In genomic region chr16:32330876-32331670, GRCm38 (mm10) we compare ENCODE assay signal across 10 mouse cellular contexts. TPM values are rescaled to one million over a fixed set of nuclear protein-coding genes. Genes with fewer than 3 reads are reported as not detected.
A peak's percentile ranks its signal among the peaks of the same experiment; 100 is the strongest.
DNase-seq lines count a peak whose midpoint lies in the region; ATAC-seq and TF ChIP-seq lines count a peak whose summit lies in the region.
"Had no signal": no experiment of that assay in that cellular context is flagged by ENCODE, and none has a peak within 500 bp of the region (broad histone marks: within the 10 kb centered on the region; RNA-seq: fewer than 3 reads in every experiment).

No protein-coding gene starts in this region.

- 47% methylated on average over 9 of the region's 9 CpGs for WGBS in forebrain, postnatal 0 days
- 48% methylated on average over 9 of the region's 9 CpGs for WGBS in liver, embryonic 15.5 days (ENCODE audit: insufficient replicate concordance)

- ATAC-seq in forebrain, postnatal 0 days: no peak
- ATAC-seq in liver, embryonic 15.5 days (ENCODE audit: insufficient read depth): no peak

- H3K27ac ChIP-seq in forebrain, postnatal 0 days (ENCODE audit: low read depth, low read length): no peak overlapping the region
- peak overlapping the region; percentile 95 for H3K27ac ChIP-seq in liver, embryonic 15.5 days (replicated peaks)

- peak overlapping the region; percentile 63 for H3K4me2 ChIP-seq in forebrain, postnatal 0 days (ENCODE audit: low read depth)
- peak overlapping the region; percentile 74 for H3K4me2 ChIP-seq in liver, embryonic 15.5 days

- H3K36me3 ChIP-seq in E14TG2a.4 (ENCODE audit: insufficient read depth, low read length): no peaks in the 10 kb centered on the region
- H3K36me3 ChIP-seq in forebrain, postnatal 0 days (ENCODE audit: insufficient read depth): no peaks in the 10 kb centered on the region
- no peaks in the 10 kb centered on the region for H3K36me3 ChIP-seq in liver, embryonic 15.5 days (replicated peaks)

- peak overlapping the region; percentile 97 for H3K4me3 ChIP-seq in E14TG2a.4 (replicated peaks; ENCODE audit: low read length)
- peak overlapping the region; percentile 90; the same call in 1 of the 2 replicates for H3K4me3 ChIP-seq in forebrain, postnatal 0 days (ENCODE audit: low read depth, low read length)
- peak overlapping the region; percentile 93 for H3K4me3 ChIP-seq in liver, embryonic 15.5 days (replicated peaks)

- no peaks in the 10 kb centered on the region for H3K9me3 ChIP-seq in E14TG2a.4 (ENCODE audit: low read length)
- H3K9me3 ChIP-seq in forebrain, postnatal 0 days (ENCODE audit: low read length): no peaks in the 10 kb centered on the region
- no peaks in the 10 kb centered on the region for H3K9me3 ChIP-seq in liver, embryonic 15.5 days (replicated peaks)

- intact Hi-C loops in left cerebral cortex, postnatal 10 days (cut with DNase I): no loop called here

- H3K9ac ChIP-seq in forebrain, postnatal 0 days: 0 out of 2 replicates have a peak overlapping the region, but pooled peaks have one; percentile 1
- H3K9ac ChIP-seq in liver, embryonic 15.5 days: peak overlapping the region; percentile 95

- no peak for TF ChIP-seq CTCF in E14TG2a.4 (conservative IDR thresholded peaks at IDR 0.05; ENCODE audit: low read length)
- TF ChIP-seq CTCF in forebrain, postnatal 0 days (IDR thresholded peaks at IDR 0.05; ENCODE audit: low read depth): no peak

- no peaks in the 10 kb centered on the region for H3K27me3 ChIP-seq in E14TG2a.4 (ENCODE audit: insufficient read depth, low read length)
- H3K27me3 ChIP-seq in forebrain, postnatal 0 days (ENCODE audit: insufficient read depth, low read length): no peaks in the 10 kb centered on the region
- H3K27me3 ChIP-seq in liver, embryonic 15.5 days: no peaks in the 10 kb centered on the region

- DNase-seq in heart, adult 11 months: peak; percentile 88
- DNase-seq in heart, adult 18-20 months: no peak
- no peak for DNase-seq in forebrain, postnatal 0 days
- no peak for DNase-seq in left cerebral cortex, postnatal 10 days (ENCODE audit: extremely low spot score in 1 of 2, low spot score in 2 of 2)
- DNase-seq in urinary bladder, postnatal 25 days (ENCODE audit: low spot score): no peak
- DNase-seq in thymus, postnatal 10 days (ENCODE audit: low spot score in 2 of 2): no peak

- peaks cover 54% of the 10 kb centered on the region for H3K4me1 ChIP-seq in E14TG2a.4 (replicated peaks; ENCODE audit: low read depth, low read length)
- no peaks in the 10 kb centered on the region for H3K4me1 ChIP-seq in forebrain, postnatal 0 days (ENCODE audit: insufficient read depth)
- H3K4me1 ChIP-seq in liver, embryonic 15.5 days (replicated peaks): peaks cover 28% of the 10 kb centered on the region

RNA-seq across cellular contexts. Expression of gene Ubxn7, which starts 1.0 kb away (rescaled TPM):
- 10 to 100 TPM; 22.4 to 28.3 TPM for total RNA-seq in heart, adult 18-20 months (2021)
- total RNA-seq in forebrain, postnatal 0 days (2014; rRNA removed): 35.9 and 42.5 TPM in 2 replicates
- 6.6 and 10.5 TPM in 2 replicates for polyA plus RNA-seq in forebrain, postnatal 0 days (2015; fragmentation: Nextera tagmentation; extraction: Ambion mirVana)
- polyA plus RNA-seq in liver, embryonic 15.5 days (2015; fragmentation: Nextera tagmentation; extraction: Ambion mirVana): 7.3 and 9.3 TPM in 2 replicates
- total RNA-seq in left cerebral cortex, postnatal 10 days (2021): 10 to 100 TPM; 52.5 to 59.5 TPM

RNA-seq across cellular contexts. Expression of gene Rnf168, which starts 53.8 kb away (rescaled TPM):
- 10 to 100 TPM; 12.6 to 12.8 TPM for total RNA-seq in heart, adult 18-20 months (2021)
- 38.6 and 39.1 TPM in 2 replicates for total RNA-seq in forebrain, postnatal 0 days (2014; rRNA removed)
- 18.6 and 26.1 TPM in 2 replicates for polyA plus RNA-seq in forebrain, postnatal 0 days (2015; fragmentation: Nextera tagmentation; extraction: Ambion mirVana)
- polyA plus RNA-seq in liver, embryonic 15.5 days (2015; fragmentation: Nextera tagmentation; extraction: Ambion mirVana): 14.5 and 15.6 TPM in 2 replicates
- 10 to 100 TPM; 29.6 to 34.4 TPM for total RNA-seq in left cerebral cortex, postnatal 10 days (2021)

RNA-seq across cellular contexts. Expression of gene Smco1, which starts 59.8 kb away (rescaled TPM):
- total RNA-seq in heart, adult 18-20 months (2021): 10 to 100 TPM; 22.5 to 25.3 TPM
- total RNA-seq in forebrain, postnatal 0 days (2014; rRNA removed): not detected in 2 replicates
- polyA plus RNA-seq in forebrain, postnatal 0 days (2015; fragmentation: Nextera tagmentation; extraction: Ambion mirVana): not detected in 2 replicates
- polyA plus RNA-seq in liver, embryonic 15.5 days (2015; fragmentation: Nextera tagmentation; extraction: Ambion mirVana): not detected in 2 replicates
- not detected for total RNA-seq in left cerebral cortex, postnatal 10 days (2021)
- total RNA-seq: common myeloid progenitor, adult 5-6 weeks; neutrophil, adult 5-6 weeks had no signal

Comparison
In these comparisons a context has a peak if more than half of its experiments do, and no peak if none do; other contexts are left out.
1. RNA of gene Smco1, which starts 59.8 kb away (total RNA-seq): 22.5 to 25.3 TPM in heart, adult 18-20 months; not detected in left cerebral cortex, postnatal 10 days and not detected in forebrain, postnatal 0 days; every median in the first group is over 10 times any median in the second.
2. Peak in every context shown above with its lines, with median percentiles within 50 percentile points of each other: H3K4me3 ChIP-seq.